Mouse (Mus musculus) bone marrow, adult 2 months (tissue): ENCODE measurements around the gene Col23a1.

ENCODE experiments used
- CTCF ChIP-seq: fragments of 200-500 bp; IDR thresholded peaks from 2 replicates; pipeline ENCODE4 v1.5.1; 2011; ENCODE audit warnings: low read length, control low read depth; ENCODE audit not compliant: control insufficient read depth, insufficient read depth
- POLR2A ChIP-seq: fragments of 200-500 bp; IDR thresholded peaks from 2 replicates; pipeline ENCODE4 v1.6.1; 2011; ENCODE audit warnings: low read depth, mild to moderate bottlenecking, control low read depth, low read length, borderline replicate concordance; ENCODE audit not compliant: control insufficient read depth

DNA sequence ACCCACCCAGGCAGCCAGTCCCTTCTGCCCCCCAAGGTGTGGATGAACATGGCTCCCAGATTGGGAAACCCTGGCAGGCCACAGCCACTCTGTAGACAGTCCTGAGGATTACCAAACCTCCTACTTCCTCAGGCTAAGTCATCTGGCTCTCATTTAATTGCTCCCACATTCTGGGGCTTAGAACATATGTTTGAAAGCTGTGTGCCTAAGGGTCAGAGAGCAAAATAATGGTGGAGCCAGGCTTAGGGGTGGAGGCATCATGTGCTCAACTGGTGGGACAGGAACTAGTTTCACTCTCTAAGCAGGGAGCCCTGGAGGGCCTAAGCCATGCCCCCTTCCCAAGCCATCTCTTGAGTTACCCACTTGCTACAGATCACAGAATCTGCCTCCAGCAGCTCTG is 233.5 kb downstream of the Col23a1 start:
- no peak for TF ChIP-seq CTCF
- no peak for TF ChIP-seq POLR2A
